Mouse (Mus musculus) ES-E14 (cell line): ENCODE results near the gene Gm42417.

Source experiments
- CHD2 ChIP-seq: IDR thresholded peaks from 2 replicates; pipeline ENCODE4 v1.6.1; 2014; ENCODE audit warnings: mild to moderate bottlenecking, low read depth, low read length, inconsistent platforms
- HCFC1 ChIP-seq: IDR thresholded peaks from 2 replicates; pipeline ENCODE4 v1.6.1; 2012; ENCODE audit warnings: low read length, inconsistent platforms, borderline replicate concordance; ENCODE audit not compliant: insufficient read depth
- MAFK ChIP-seq: IDR thresholded peaks from 2 replicates; pipeline ENCODE4 v1.6.1; 2014; ENCODE audit warnings: mild to moderate bottlenecking, low read depth, low read length, inconsistent platforms; ENCODE audit not compliant: insufficient read depth
- ZC3H11A ChIP-seq: IDR thresholded peaks from 2 replicates; pipeline ENCODE4 v1.6.1; 2012; ENCODE audit warnings: low read depth, mild to moderate bottlenecking, inconsistent platforms, low read length, borderline replicate concordance
- ZNF384 ChIP-seq: IDR thresholded peaks from 2 replicates; pipeline ENCODE4 v1.6.1; 2012; ENCODE audit warnings: low read depth, low read length, inconsistent platforms

GRCm38 (mm10) chr1:36555798-36556395 is 16.7 kb upstream of the Gm42417 start:
- TF ChIP-seq ZNF384 (no peak), HCFC1 (no peak), CHD2 (no peak), ZC3H11A (no peak), MAFK (no peak)
